9 mouse cellular contexts compared by ENCODE assay signal in genomic region chr1:75457710-75458024, GRCm38 (mm10). TPM values are rescaled to one million over a fixed set of nuclear protein-coding genes. Genes with fewer than 3 reads are reported as not detected.
DNase-seq lines count a peak whose midpoint lies in the region; ATAC-seq and TF ChIP-seq lines count a peak whose summit lies in the region.
"Had no signal": no experiment of that assay in that cellular context is flagged by ENCODE, and none has a peak within 500 bp of the region (broad histone marks: within the 10 kb centered on the region; RNA-seq: fewer than 3 reads in every experiment).

No protein-coding gene starts in this region.

- H3K4me1 ChIP-seq in kidney, embryonic 14.5 days (ENCODE audit: control insufficient read depth, insufficient read depth, low read length) = peaks cover 52% of the 10 kb centered on the region
- peaks cover 41% of the 10 kb centered on the region for H3K4me1 ChIP-seq in embryonic facial prominence, embryonic 12.5 days
- peaks cover 20% of the 10 kb centered on the region for H3K4me1 ChIP-seq in intestine, embryonic 15.5 days (replicated peaks)
- peaks cover 19% of the 10 kb centered on the region for H3K4me1 ChIP-seq in midbrain, postnatal 0 days (ENCODE audit: insufficient read depth, low read length)
- H3K4me1 ChIP-seq in cerebellum, adult 2 months (ENCODE audit: control insufficient read depth, insufficient read depth, low read length) = peaks cover 7% of the 10 kb centered on the region

- TF ChIP-seq CTCF in midbrain, postnatal 0 days (IDR thresholded peaks at IDR 0.05) = no peak
- no peak for TF ChIP-seq CTCF in cerebellum, adult 2 months (IDR thresholded peaks at IDR 0.05; ENCODE audit: borderline replicate concordance, insufficient read depth, low read depth, low read length)

- ATAC-seq in kidney, embryonic 14.5 days (ENCODE audit: low FRiP score, low TSS enrichment) = peak; percentile 29
- ATAC-seq in embryonic facial prominence, embryonic 12.5 days (ENCODE audit: insufficient number of reproducible peaks, insufficient read depth, low FRiP score, low TSS enrichment) = no peak
- 0 out of 2 replicates have a peak, but pooled peaks have one; percentile 3 for ATAC-seq in intestine, embryonic 15.5 days
- no peak for ATAC-seq in midbrain, postnatal 0 days (ENCODE audit: low FRiP score)

- H3K9ac ChIP-seq in kidney, embryonic 14.5 days (ENCODE audit: low read depth, low read length) = no peak overlapping the region
- no peak overlapping the region for H3K9ac ChIP-seq in embryonic facial prominence, embryonic 12.5 days
- no peak overlapping the region for H3K9ac ChIP-seq in intestine, embryonic 15.5 days
- H3K9ac ChIP-seq in midbrain, postnatal 0 days (replicated peaks; ENCODE audit: low read length, poor library complexity, severe bottlenecking) = 0 out of 2 replicates have a peak overlapping the region, but pooled peaks have one; percentile 24

- DNase-seq in kidney, adult 9 months = no peak
- DNase-seq in midbrain, postnatal 0 days (ENCODE audit: low spot score) = no peak
- DNase-seq in gastrocnemius, adult 18-20 months (ENCODE audit: low spot score) = no peak
- DNase-seq in thymus, postnatal 36 days = no peak
- no peak for DNase-seq in cerebellum, adult 2 months
- DNase-seq: spleen, adult 18-20 months had no signal

- H3K27ac ChIP-seq in kidney, embryonic 14.5 days (ENCODE audit: low read depth, low read length) = peak overlapping the region; percentile 96
- H3K27ac ChIP-seq in embryonic facial prominence, embryonic 12.5 days = 0 out of 2 replicates have a peak overlapping the region, but pooled peaks have one; percentile 41
- H3K27ac ChIP-seq in intestine, embryonic 15.5 days = peak overlapping the region; percentile 81
- H3K27ac ChIP-seq in midbrain, postnatal 0 days (ENCODE audit: low read depth, low read length) = 0 out of 2 replicates have a peak overlapping the region, but pooled peaks have one; percentile 69
- H3K27ac ChIP-seq in cerebellum, adult 2 months (ENCODE audit: insufficient read depth, low read length) = no peak overlapping the region

- H3K27me3 ChIP-seq in kidney, embryonic 14.5 days (ENCODE audit: control insufficient read depth, insufficient read depth, low read length) = no peaks in the 10 kb centered on the region
- peaks cover 49% of the 10 kb centered on the region for H3K27me3 ChIP-seq in embryonic facial prominence, embryonic 12.5 days
- H3K27me3 ChIP-seq in intestine, embryonic 15.5 days (replicated peaks) = peaks cover 32% of the 10 kb centered on the region
- no peaks in the 10 kb centered on the region for H3K27me3 ChIP-seq in midbrain, postnatal 0 days (ENCODE audit: insufficient read depth, low read length)
- no peaks in the 10 kb centered on the region for H3K27me3 ChIP-seq in cerebellum, adult 2 months (ENCODE audit: control insufficient read depth, insufficient read depth, low read length)

- H3K4me3 ChIP-seq in kidney, embryonic 14.5 days (ENCODE audit: low read length) = no peak overlapping the region
- no peak overlapping the region for H3K4me3 ChIP-seq in embryonic facial prominence, embryonic 12.5 days
- H3K4me3 ChIP-seq in intestine, embryonic 15.5 days (replicated peaks) = no peak overlapping the region
- H3K4me3 ChIP-seq in midbrain, postnatal 0 days (ENCODE audit: low read depth, low read length) = no peak overlapping the region
- no peak overlapping the region for H3K4me3 ChIP-seq in cerebellum, adult 2 months (replicated peaks; ENCODE audit: insufficient read depth, low read depth, low read length)

- no peak for TF ChIP-seq POLR2A in cerebellum, adult 2 months (IDR thresholded peaks at IDR 0.05; ENCODE audit: borderline replicate concordance, insufficient read depth, low read length)

- no peaks in the 10 kb centered on the region for H3K9me3 ChIP-seq in kidney, embryonic 14.5 days (ENCODE audit: control insufficient read depth, low read length)
- H3K9me3 ChIP-seq in embryonic facial prominence, embryonic 12.5 days = no peaks in the 10 kb centered on the region
- H3K9me3 ChIP-seq in intestine, embryonic 15.5 days = no peaks in the 10 kb centered on the region
- H3K9me3 ChIP-seq in midbrain, postnatal 0 days (ENCODE audit: low read length) = no peaks in the 10 kb centered on the region

- no peaks in the 10 kb centered on the region for H3K36me3 ChIP-seq in kidney, embryonic 14.5 days (ENCODE audit: control insufficient read depth, insufficient read depth, low read length)
- no peaks in the 10 kb centered on the region for H3K36me3 ChIP-seq in embryonic facial prominence, embryonic 12.5 days
- no peaks in the 10 kb centered on the region for H3K36me3 ChIP-seq in intestine, embryonic 15.5 days
- no peaks in the 10 kb centered on the region for H3K36me3 ChIP-seq in midbrain, postnatal 0 days (ENCODE audit: insufficient read depth, low read length)

- H3K4me2 ChIP-seq in kidney, embryonic 14.5 days (replicated peaks; ENCODE audit: low read depth, low read length) = peak overlapping the region; percentile 63
- peak overlapping the region; percentile 46; the same call in 1 of the 2 replicates for H3K4me2 ChIP-seq in embryonic facial prominence, embryonic 12.5 days (replicated peaks)
- peak overlapping the region; percentile 75; the same call in 1 of the 2 replicates for H3K4me2 ChIP-seq in intestine, embryonic 15.5 days (replicated peaks)
- peak overlapping the region; percentile 47; the same call in 1 of the 2 replicates for H3K4me2 ChIP-seq in midbrain, postnatal 0 days (ENCODE audit: low read depth, low read length, poor library complexity, severe bottlenecking)

- under 1% methylated on average over 8 of the region's 10 CpGs for WGBS in kidney, embryonic 14.5 days
- 1% methylated on average over 7 of the region's 10 CpGs for WGBS in embryonic facial prominence, embryonic 12.5 days
- 8% methylated on average over 8 of the region's 10 CpGs for WGBS in intestine, embryonic 15.5 days
- WGBS in midbrain, postnatal 0 days = 5% methylated on average over 7 of the region's 10 CpGs
- WGBS in cerebellum, adult 2 months = 46% methylated on average over 10 of the region's 10 CpGs

RNA-seq across cellular contexts. Expression of gene Asic4, which starts 7.4 kb away (rescaled TPM):
- polyA plus RNA-seq in kidney, embryonic 14.5 days (2014; fragmentation: Nextera tagmentation; extraction: Ambion mirVana) = 0.32 and 0.41 TPM in 2 replicates
- polyA plus RNA-seq in embryonic facial prominence, embryonic 12.5 days (2016; fragmentation: Nextera tagmentation; extraction: Ambion mirVana) = 0.64 and 0.76 TPM in 2 replicates
- polyA plus RNA-seq in intestine, embryonic 15.5 days (2015; fragmentation: Nextera tagmentation; extraction: Ambion mirVana) = 2.6 and 2.7 TPM in 2 replicates
- total RNA-seq in midbrain, postnatal 0 days (2014; rRNA removed) = 180 and 188 TPM in 2 replicates
- polyA plus RNA-seq in midbrain, postnatal 0 days (2015; fragmentation: Nextera tagmentation; extraction: Ambion mirVana) = 54.8 and 60.0 TPM in 2 replicates
- not detected for total RNA-seq in gastrocnemius, adult 18-20 months (2021)
- 2.1 and 2.8 TPM in 2 replicates for polyA plus RNA-seq in cerebellum, adult 2 months (2012; rRNA removed)

RNA-seq across cellular contexts. Expression of gene Chpf, which starts 21.4 kb away (rescaled TPM):
- polyA plus RNA-seq in kidney, embryonic 14.5 days (2014; fragmentation: Nextera tagmentation; extraction: Ambion mirVana) = 37.1 and 41.4 TPM in 2 replicates
- 32.5 and 33.5 TPM in 2 replicates for polyA plus RNA-seq in embryonic facial prominence, embryonic 12.5 days (2016; fragmentation: Nextera tagmentation; extraction: Ambion mirVana)
- 35.9 and 36.9 TPM in 2 replicates for polyA plus RNA-seq in intestine, embryonic 15.5 days (2015; fragmentation: Nextera tagmentation; extraction: Ambion mirVana)
- total RNA-seq in midbrain, postnatal 0 days (2014; rRNA removed) = 125 and 132 TPM in 2 replicates
- polyA plus RNA-seq in midbrain, postnatal 0 days (2015; fragmentation: Nextera tagmentation; extraction: Ambion mirVana) = 60.0 and 60.8 TPM in 2 replicates
- total RNA-seq in gastrocnemius, adult 18-20 months (2021) = 1 to 10 TPM; 3.7 to 4.4 TPM
- polyA plus RNA-seq in cerebellum, adult 2 months (2012; rRNA removed) = 88.3 and 92.6 TPM in 2 replicates

RNA-seq across cellular contexts. Expression of gene Tmem198, which starts 21.7 kb away (rescaled TPM):
- polyA plus RNA-seq in kidney, embryonic 14.5 days (2014; fragmentation: Nextera tagmentation; extraction: Ambion mirVana) = 0.62 and 1.1 TPM in 2 replicates
- polyA plus RNA-seq in embryonic facial prominence, embryonic 12.5 days (2016; fragmentation: Nextera tagmentation; extraction: Ambion mirVana) = 2.5 and 3.1 TPM in 2 replicates
- polyA plus RNA-seq in intestine, embryonic 15.5 days (2015; fragmentation: Nextera tagmentation; extraction: Ambion mirVana) = 2.2 and 2.4 TPM in 2 replicates
- total RNA-seq in midbrain, postnatal 0 days (2014; rRNA removed) = 52.4 and 57.8 TPM in 2 replicates
- polyA plus RNA-seq in midbrain, postnatal 0 days (2015; fragmentation: Nextera tagmentation; extraction: Ambion mirVana) = 49.4 and 50.4 TPM in 2 replicates
- total RNA-seq in gastrocnemius, adult 18-20 months (2021) = under 1 TPM in 1 of 2 experiments, not detected in 1; 0.36 TPM
- 41.3 and 46.6 TPM in 2 replicates for polyA plus RNA-seq in cerebellum, adult 2 months (2012; rRNA removed)

RNA-seq across cellular contexts. Expression of gene Gmppa, which starts 21.9 kb away (rescaled TPM):
- polyA plus RNA-seq in kidney, embryonic 14.5 days (2014; fragmentation: Nextera tagmentation; extraction: Ambion mirVana) = 65.2 and 67.6 TPM in 2 replicates
- polyA plus RNA-seq in embryonic facial prominence, embryonic 12.5 days (2016; fragmentation: Nextera tagmentation; extraction: Ambion mirVana) = 61.1 and 64.6 TPM in 2 replicates
- polyA plus RNA-seq in intestine, embryonic 15.5 days (2015; fragmentation: Nextera tagmentation; extraction: Ambion mirVana) = 98.9 and 103 TPM in 2 replicates
- total RNA-seq in midbrain, postnatal 0 days (2014; rRNA removed) = 77.1 and 94.9 TPM in 2 replicates
- 67.4 and 76.1 TPM in 2 replicates for polyA plus RNA-seq in midbrain, postnatal 0 days (2015; fragmentation: Nextera tagmentation; extraction: Ambion mirVana)
- total RNA-seq in gastrocnemius, adult 18-20 months (2021) = 10 to 100 TPM; 37.3 to 44.6 TPM
- polyA plus RNA-seq in cerebellum, adult 2 months (2012; rRNA removed) = 155 and 187 TPM in 2 replicates

RNA-seq across cellular contexts. Expression of gene Obsl1, which starts 48.6 kb away (rescaled TPM):
- 79.8 and 83.2 TPM in 2 replicates for polyA plus RNA-seq in kidney, embryonic 14.5 days (2014; fragmentation: Nextera tagmentation; extraction: Ambion mirVana)
- polyA plus RNA-seq in embryonic facial prominence, embryonic 12.5 days (2016; fragmentation: Nextera tagmentation; extraction: Ambion mirVana) = 101 and 104 TPM in 2 replicates
- polyA plus RNA-seq in intestine, embryonic 15.5 days (2015; fragmentation: Nextera tagmentation; extraction: Ambion mirVana) = 70.3 and 70.5 TPM in 2 replicates
- 40.7 and 45.9 TPM in 2 replicates for total RNA-seq in midbrain, postnatal 0 days (2014; rRNA removed)
- 24.2 TPM in 2 replicates for polyA plus RNA-seq in midbrain, postnatal 0 days (2015; fragmentation: Nextera tagmentation; extraction: Ambion mirVana)
- 10 to 100 TPM; 25.0 to 30.0 TPM for total RNA-seq in gastrocnemius, adult 18-20 months (2021)
- 41.1 and 44.0 TPM in 2 replicates for polyA plus RNA-seq in cerebellum, adult 2 months (2012; rRNA removed)

Comparison
In these comparisons a context has a peak if more than half of its experiments do, and no peak if none do; other contexts are left out.
1. ATAC-seq: peak in kidney, embryonic 14.5 days (single experiment) and intestine, embryonic 15.5 days (single experiment); none in embryonic facial prominence, embryonic 12.5 days (single experiment) and midbrain, postnatal 0 days (single experiment).
2. RNA of gene Asic4, which starts 7.4 kb away (polyA plus RNA-seq): 54.8 to 60.0 TPM in midbrain, postnatal 0 days; 2.1 to 2.8 TPM in cerebellum, adult 2 months, 2.6 to 2.7 TPM in intestine, embryonic 15.5 days, 0.64 to 0.76 TPM in embryonic facial prominence, embryonic 12.5 days and 0.32 to 0.41 TPM in kidney, embryonic 14.5 days; every median in the first group is over 10 times any median in the second.
3. RNA of gene Tmem198, which starts 21.7 kb away (polyA plus RNA-seq): 49.4 to 50.4 TPM in midbrain, postnatal 0 days and 41.3 to 46.6 TPM in cerebellum, adult 2 months; 2.5 to 3.1 TPM in embryonic facial prominence, embryonic 12.5 days, 2.2 to 2.4 TPM in intestine, embryonic 15.5 days and 0.62 to 1.1 TPM in kidney, embryonic 14.5 days; every median in the first group is over 10 times any median in the second.
4. Peak in every context shown above with its lines, with median percentiles within 50 percentile points of each other: H3K4me2 ChIP-seq.